Mouse (Mus musculus) forebrain, embryonic 12.5 days (tissue): Measurements from ENCODE around the gene Methig1. TPM values are rescaled to one million over a fixed set of nuclear protein-coding genes. Genes with fewer than 3 reads are reported as not detected.

Source experiments
- ATAC-seq: fragments of 200-750 bp; cut with Nextera tagmentation; 2 replicates; pipeline ENCODE4 v1.8.0; 2017; ENCODE audit warnings: moderate TSS enrichment; ENCODE audit not compliant: low FRiP score
- H3K27ac ChIP-seq: fragments of 300-500 bp; sonication (generic); 2 replicates; pipeline ENCODE4 v1.5.1; 2016; ENCODE audit warnings: mild to moderate bottlenecking
- H3K27me3 ChIP-seq: fragments of 300-500 bp; sonication (generic); 2 replicates; pipeline ENCODE4 v1.6.1; 2016; ENCODE audit warnings: mild to moderate bottlenecking
- H3K36me3 ChIP-seq: fragments of 300-500 bp; sonication (generic); replicated peaks from 2 replicates; pipeline ENCODE4 v1.6.1; 2016; ENCODE audit warnings: mild to moderate bottlenecking
- H3K4me1 ChIP-seq: fragments of 300-500 bp; sonication (generic); 2 replicates; pipeline ENCODE4 v1.6.1; 2016
- H3K4me2 ChIP-seq: fragments of 300-500 bp; sonication (generic); 2 replicates; pipeline ENCODE4 v1.6.1; 2016; ENCODE audit warnings: mild to moderate bottlenecking, moderate library complexity
- H3K4me3 ChIP-seq: fragments of 300-500 bp; sonication (generic); replicated peaks from 2 replicates; pipeline ENCODE4 v1.5.1; 2016; ENCODE audit warnings: mild to moderate bottlenecking
- H3K9ac ChIP-seq: fragments of 300-500 bp; sonication (generic); 2 replicates; pipeline ENCODE4 v1.6.1; 2016; ENCODE audit warnings: mild to moderate bottlenecking
- H3K9me3 ChIP-seq: fragments of 300-500 bp; sonication (generic); 2 replicates; pipeline ENCODE4 v1.6.1; 2016
- WGBS: fragments of 180-500 bp; shearing (Covaris S2); methylation state at CpG from one replicate; pipeline ENCODE4 v1.1.7; 2016; 5-methylcytosine and 5-hydroxymethylcytosine counted together
- polyA plus RNA-seq: library from polyadenylated mRNA; unstranded; fragments of >200 nt; fragmentation: Nextera tagmentation; extraction: Ambion mirVana; gene quantifications from 2 replicates; pipeline ENCODE4 v1.2.1, GENCODE M21; 2016

Methig1 gene
- polyA plus RNA-seq, 1 experiment from 2014 or later: not detected

DNA sequence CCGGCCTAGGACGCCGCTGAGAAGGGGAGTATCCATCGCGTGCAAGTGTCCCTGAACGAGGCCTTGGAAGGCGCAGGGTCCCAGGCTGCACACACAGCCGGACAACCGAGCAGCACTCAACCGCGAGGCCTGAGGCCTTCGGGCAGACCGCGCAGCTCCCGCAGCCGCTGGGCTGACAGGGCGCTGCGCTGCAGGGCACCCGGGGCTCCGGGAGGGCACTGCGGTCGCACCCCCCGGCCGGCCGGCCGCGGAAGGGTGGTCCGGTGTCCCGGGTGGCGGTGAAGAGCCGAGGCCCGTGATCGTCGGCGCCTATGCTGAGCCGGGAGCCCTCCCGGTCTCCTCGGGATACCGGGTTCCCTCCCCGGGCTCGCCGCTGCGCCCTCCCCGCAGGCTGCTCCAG lies 69.5 kb downstream of the Methig1 start:
- Histone ChIP-seq H3K27me3 (peaks cover 29% of the 10 kb centered on the region), H3K4me3 (peak overlapping the region; percentile 99), H3K27ac (peak overlapping the region; percentile 9; the same call in 1 of the 2 replicates), H3K4me1 (peaks cover 38% of the 10 kb centered on the region), H3K9ac (peak overlapping the region; percentile 91), H3K9me3 (no peaks in the 10 kb centered on the region), H3K4me2 (peak overlapping the region; percentile 90), H3K36me3 (no peaks in the 10 kb centered on the region)
- 0% methylated on average over 42 of the region's 44 CpGs for WGBS
- peak; percentile 70 for ATAC-seq

DNA sequence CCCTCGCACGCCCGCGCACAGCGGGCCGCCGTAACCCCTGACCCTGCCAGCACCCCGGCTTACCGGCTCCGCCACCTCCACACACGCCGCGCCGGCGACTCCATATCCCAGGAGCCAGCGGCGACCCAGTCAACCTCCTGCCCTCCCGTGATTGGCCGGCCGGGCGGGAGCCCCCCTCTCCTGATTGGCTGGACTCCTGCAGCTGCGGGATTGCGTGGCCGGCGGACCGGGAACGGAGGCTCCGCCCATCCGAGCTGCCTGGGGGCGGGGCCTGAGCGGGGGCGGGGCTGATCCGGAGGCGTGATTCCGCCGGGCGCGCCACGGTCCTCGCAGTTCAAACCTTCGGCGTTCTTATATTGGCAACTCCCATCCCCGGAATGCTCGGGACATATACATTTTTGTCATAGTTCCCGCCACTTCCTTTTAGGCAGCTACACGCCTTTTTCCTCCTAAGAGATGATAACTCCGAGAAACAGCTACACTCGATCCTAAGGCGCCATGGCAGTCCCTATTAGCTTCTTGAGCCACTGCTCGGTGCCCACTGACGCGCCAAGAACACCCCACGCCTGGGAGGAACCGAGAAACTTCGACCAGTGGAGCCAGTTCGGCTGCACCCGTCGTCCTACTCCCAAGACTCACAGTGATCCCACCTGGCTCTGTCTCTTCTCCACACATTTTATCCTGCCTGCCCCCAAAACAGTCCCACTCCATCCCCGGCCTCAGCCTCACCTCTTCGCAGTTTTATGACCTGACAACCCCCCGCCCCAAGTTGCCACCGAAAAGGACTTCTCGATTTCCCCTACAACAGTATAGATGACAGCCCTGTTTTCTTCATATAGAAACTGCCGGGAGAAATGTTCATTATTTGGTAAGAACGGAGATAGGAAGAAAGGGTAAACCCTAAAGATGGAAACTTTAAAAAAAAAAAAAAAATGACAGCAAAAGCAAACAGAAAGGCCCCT lies 70.2 kb downstream of the Methig1 start:
- H3K4me3 ChIP-seq: peak overlapping the region; percentile 99
- peaks cover 38% of the 10 kb centered on the region for H3K4me1 ChIP-seq
- H3K9me3 ChIP-seq: no peaks in the 10 kb centered on the region
- peak overlapping the region; percentile 90 for H3K4me2 ChIP-seq
- peaks cover 29% of the 10 kb centered on the region for H3K27me3 ChIP-seq
- 1% methylated on average over 65 of the region's 65 CpGs for WGBS
- peak overlapping the region; percentile 91 for H3K9ac ChIP-seq
- 0 out of 2 replicates have a peak overlapping the region, but pooled peaks have one; percentile 9 for H3K27ac ChIP-seq
- H3K36me3 ChIP-seq: no peaks in the 10 kb centered on the region
- peak; percentile 99 for ATAC-seq

GRCm38 (mm10) chr15:100423916-100424315 lies 71.0 kb downstream of the Methig1 start:
- Histone ChIP-seq H3K4me1 (peaks cover 38% of the 10 kb centered on the region), H3K36me3 (no peaks in the 10 kb centered on the region), H3K27ac (no peak overlapping the region), H3K9ac (peak overlapping the region; percentile 49; the same call in 1 of the 2 replicates), H3K4me3 (peak overlapping the region; percentile 99), H3K27me3 (peaks cover 29% of the 10 kb centered on the region), H3K4me2 (peak overlapping the region; percentile 90), H3K9me3 (no peaks in the 10 kb centered on the region)
- 1% methylated on average over 14 of the region's 14 CpGs for WGBS
- no peak for ATAC-seq

DNA sequence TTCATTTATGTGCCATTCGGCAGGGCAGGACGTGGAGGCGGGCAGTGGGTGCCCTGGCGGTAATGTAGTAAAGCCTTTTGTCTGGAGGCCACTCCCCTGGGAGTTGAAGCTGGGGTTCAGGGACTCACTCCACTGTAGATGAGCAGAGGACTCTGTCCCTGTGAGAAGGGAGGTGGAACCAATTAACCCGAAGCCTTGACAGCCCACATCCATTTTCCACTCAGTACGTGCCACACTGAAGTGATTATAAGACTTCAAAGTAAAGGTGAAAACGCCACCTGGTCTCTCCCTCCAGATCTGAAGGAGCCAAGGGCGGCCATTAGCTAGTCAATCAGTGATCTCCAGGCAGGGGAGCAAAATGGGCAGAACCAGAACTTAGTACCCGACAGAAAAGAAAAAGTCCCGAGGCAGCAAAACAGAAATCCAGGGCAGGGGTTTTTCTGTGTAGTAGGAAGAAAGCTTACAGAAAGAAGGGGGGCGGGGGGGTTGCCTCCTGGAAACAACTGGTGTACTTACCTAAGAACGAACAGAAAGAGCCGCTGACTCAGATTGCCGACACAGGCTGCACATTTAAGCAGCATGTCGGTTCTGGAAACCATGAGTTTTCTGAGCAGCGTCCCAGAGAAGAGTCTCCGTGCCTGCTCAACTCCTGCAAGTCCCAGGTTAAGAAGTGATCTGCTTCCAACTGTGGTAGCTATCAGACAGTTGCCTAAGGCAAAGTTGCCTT lies 71.6 kb downstream of the Methig1 start, which contains the start of gene Slc11a2:
Gene Slc11a2, minus strand, starts transcription at position 677 of the 727 bp plus-strand sequence.
- Histone ChIP-seq H3K4me3 (peak within 1 kb of the TSS; percentile 99), H3K4me2 (peak within 1 kb of the TSS; percentile 90), H3K27me3 (peaks cover 29% of the 10 kb centered on the region), H3K4me1 (peaks cover 38% of the 10 kb centered on the region), H3K27ac (no peak within 1 kb of the TSS), H3K9me3 (no peaks in the 10 kb centered on the region), H3K36me3 (no peaks in the 10 kb centered on the region), H3K9ac (peak within 1 kb of the TSS; percentile 49; the same call in 1 of the 2 replicates)
- WGBS: 30% methylated on average over 17 of the region's 17 CpGs
- no peak for ATAC-seq

DNA sequence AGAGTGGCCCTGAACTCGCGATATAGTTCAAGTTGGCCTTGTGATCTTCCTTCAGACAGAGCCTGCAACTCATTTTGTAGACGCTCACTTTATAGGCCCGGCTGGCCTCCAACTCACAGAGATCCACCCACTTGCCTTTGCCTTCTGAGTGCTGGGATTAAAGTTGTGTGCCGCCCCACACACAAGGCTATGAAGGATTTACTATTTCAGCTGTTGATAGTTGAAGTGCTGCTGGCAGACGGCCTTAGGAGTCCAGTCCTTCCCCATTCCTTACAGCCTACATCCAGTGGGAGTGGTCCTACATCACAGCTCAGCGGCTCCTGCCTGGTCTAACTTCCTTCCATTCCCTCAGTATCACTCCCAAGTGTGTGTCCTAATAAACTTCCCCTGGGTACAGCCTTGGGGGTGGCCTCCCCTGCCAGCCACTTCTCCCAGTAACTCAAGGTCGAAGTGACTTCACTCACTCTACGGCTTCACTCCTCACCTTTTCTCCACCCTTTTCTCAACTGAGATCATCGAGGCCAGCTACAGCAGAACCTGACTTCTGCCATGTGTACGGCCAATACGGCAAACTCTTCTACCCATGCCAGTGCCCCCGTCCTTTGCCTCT lies 75.5 kb downstream of the Methig1 start:
- Histone ChIP-seq H3K4me3 (no peak overlapping the region), H3K27ac (no peak overlapping the region)
- WGBS: 88% methylated on average over 13 of the region's 13 CpGs

GRCm38 (mm10) chr15:100429959-100430565 lies 77.1 kb downstream of the Methig1 start:
- Histone ChIP-seq H3K27ac (no peak overlapping the region), H3K4me3 (no peak overlapping the region), H3K4me1 (no peaks in the 10 kb centered on the region), H3K9ac (no peak overlapping the region), H3K27me3 (peaks cover 10% of the 10 kb centered on the region), H3K4me2 (no peak overlapping the region), H3K36me3 (no peaks in the 10 kb centered on the region), H3K9me3 (no peaks in the 10 kb centered on the region)
- 79% methylated on average over 11 of the region's 11 CpGs for WGBS
- ATAC-seq: no peak

More for the DNA sequence above, 75.5 kb downstream of the Methig1 start:
- Histone ChIP-seq H3K4me2 (no peak overlapping the region), H3K36me3 (no peaks in the 10 kb centered on the region), H3K4me1 (peaks cover 12% of the 10 kb centered on the region), H3K27me3 (peaks cover 26% of the 10 kb centered on the region), H3K9me3 (no peaks in the 10 kb centered on the region), H3K9ac (no peak overlapping the region)
- no peak for ATAC-seq

- Histone ChIP-seq H3K9ac (no peak overlapping the region), H3K4me1 (no peaks in the 10 kb centered on the region), H3K4me2 (no peak overlapping the region), H3K9me3 (no peaks in the 10 kb centered on the region), H3K27ac (no peak overlapping the region), H3K4me3 (no peak overlapping the region), H3K27me3 (no peaks in the 10 kb centered on the region), H3K36me3 (no peaks in the 10 kb centered on the region)
- no peak for ATAC-seq
- 72% methylated on average over 4 of the region's 4 CpGs for WGBS
Observed at GRCm38 (mm10) chr15:100433234-100433633, 80.3 kb downstream of the Methig1 start.

Other genes starting within 250 kb of the Methig1 start
- 34.3 TPM in 2 replicates for gene Atf1, start 125.3 kb upstream of the Methig1 start, polyA plus RNA-seq
- not detected in 2 replicates for gene Tmprss12, start 72.3 kb upstream of the Methig1 start, polyA plus RNA-seq
- 3.8 and 4.4 TPM in 2 replicates for gene Mettl7a1, start 49.0 kb upstream of the Methig1 start, polyA plus RNA-seq
- not detected in 2 replicates for gene Mettl7a3, start 18.2 kb upstream of the Methig1 start, polyA plus RNA-seq
- gene Mettl7a2, start 51 bp downstream of the Methig1 start, polyA plus RNA-seq: not detected in 2 replicates
- not detected in 2 replicates for gene Higd1c, start 11.4 kb downstream of the Methig1 start, polyA plus RNA-seq
- gene Gm5475, start 69.0 kb downstream of the Methig1 start, polyA plus RNA-seq: 0.08 and 0.17 TPM in 2 replicates
- gene Slc11a2, start 71.9 kb downstream of the Methig1 start, polyA plus RNA-seq: 25.6 and 26.0 TPM in 2 replicates
- 41.9 and 47.7 TPM in 2 replicates for gene Letmd1, start 115.9 kb downstream of the Methig1 start, polyA plus RNA-seq
- gene Csrnp2, start 142.3 kb downstream of the Methig1 start, polyA plus RNA-seq: 36.4 and 37.0 TPM in 2 replicates
- gene Tfcp2, start 198.9 kb downstream of the Methig1 start, polyA plus RNA-seq: 41.7 and 44.8 TPM in 2 replicates
- 27.3 and 33.8 TPM in 2 replicates for gene Pou6f1, start 246.8 kb downstream of the Methig1 start, polyA plus RNA-seq